Mouse (Mus musculus) layer of hippocampus, adult 2 months (tissue): Measurements from ENCODE around the gene Hagh. TPM values are rescaled to one million over a fixed set of nuclear protein-coding genes. Genes with fewer than 3 reads are reported as not detected.

Experiments used
- DNase-seq, 2 experiments: peaks; one replicate each; pipeline ENCODE4 v3.0.0; 2022; ENCODE audit warnings: low spot score in 2 of 2
- H3K27ac ChIP-seq: fragments of 200-600 bp; 2 replicates; pipeline ENCODE4 v1.8.1; 2022
- H3K4me3 ChIP-seq: fragments of 200-600 bp; 2 replicates; pipeline ENCODE4 v1.8.1; 2022; ENCODE audit warnings: mild to moderate bottlenecking
- CTCF ChIP-seq: fragments of 200-600 bp; conservative IDR thresholded peaks from 2 replicates; pipeline ENCODE4 v1.8.1; 2022; ENCODE audit warnings: antibody characterized with exemption, mild to moderate bottlenecking, moderate library complexity
- total RNA-seq, 2 experiments: library from RNA; stranded (reverse); gene quantifications; 2 replicates each; pipeline ENCODE4 v1.2.3; 2021

The Hagh gene
- total RNA-seq, 2 experiments from 2014 or later, result 135 to 137 TPM

GRCm38 (mm10) chr17:24894061-24894994, 54.4 kb downstream of the Hagh start:
- DNase-seq, result no peak
- Histone ChIP-seq H3K4me3 (peak overlapping the region; percentile 96), H3K27ac (peak overlapping the region; percentile 94)
- TF ChIP-seq CTCF, result no peak

GRCm38 (mm10) chr17:24894995-24895547, 55.1 kb downstream of the Hagh start, which contains the start of the genes Eme2 and Mrps34:
Gene Eme2 (minus strand): TSS chr17:24895087.
Gene Mrps34 (plus strand): TSS chr17:24895116.
- no peak for TF ChIP-seq CTCF
- peak; percentile 81 to 87 for DNase-seq
- Histone ChIP-seq H3K27ac (peak within 1 kb of the TSS; percentile 94), H3K4me3 (peak within 1 kb of the TSS; percentile 96)

- DNase-seq, result no peak
- Histone ChIP-seq H3K4me3 (peak overlapping the region; percentile 96), H3K27ac (peak overlapping the region; percentile 94)
- TF ChIP-seq CTCF, result no peak
These were observed 55.8 kb downstream of the Hagh start for GRCm38 (mm10) chr17:24895571-24896240.

- Histone ChIP-seq H3K4me3 (peak within 1 kb of the TSS; percentile 96), H3K27ac (peak within 1 kb of the TSS; percentile 94)
- DNase-seq, result peak; percentile 60 to 72
- TF ChIP-seq CTCF, result peak; percentile 35
These were observed 56.5 kb downstream of the Hagh start, which contains the start of gene Nme3 for GRCm38 (mm10) chr17:24896241-24896992. Gene Nme3 (plus strand): TSS chr17:24896500.

GRCm38 (mm10) chr17:24896993-24897269, 57.0 kb downstream of the Hagh start:
- TF ChIP-seq CTCF, result no peak
- peak overlapping the region; percentile 96 for H3K4me3 ChIP-seq
- no peak for DNase-seq

GRCm38 (mm10) chr17:24897600-24897999, 57.7 kb downstream of the Hagh start:
- no peak for DNase-seq
- H3K27ac ChIP-seq, result peak overlapping the region; percentile 94; the same call in 1 of the 2 replicates
- no peak for TF ChIP-seq CTCF
- peak overlapping the region; percentile 96; the same call in 1 of the 2 replicates for H3K4me3 ChIP-seq

More at GRCm38 (mm10) chr17:24896993-24897269, 57.0 kb downstream of the Hagh start:
- peak overlapping the region; percentile 94 for H3K27ac ChIP-seq

- H3K27ac ChIP-seq, result peak overlapping the region; percentile 94; the same call in 1 of the 2 replicates
- no peak for DNase-seq
- H3K4me3 ChIP-seq, result no peak overlapping the region
- no peak for TF ChIP-seq CTCF
These were observed 58.3 kb downstream of the Hagh start for GRCm38 (mm10) chr17:24898041-24898854.

- H3K27ac ChIP-seq, result peak overlapping the region; percentile 65; the same call in 1 of the 2 replicates
- H3K4me3 ChIP-seq, result no peak overlapping the region
- DNase-seq, result no peak
- no peak for TF ChIP-seq CTCF
These were observed 59.2 kb downstream of the Hagh start for GRCm38 (mm10) chr17:24899153-24899552.

- no peak for DNase-seq
- Histone ChIP-seq H3K27ac (peak overlapping the region; percentile 65; the same call in 1 of the 2 replicates), H3K4me3 (no peak overlapping the region)
- TF ChIP-seq CTCF, result no peak
These were observed 60.1 kb downstream of the Hagh start for GRCm38 (mm10) chr17:24900014-24900413.

- DNase-seq, result no peak
- TF ChIP-seq CTCF, result no peak
- Histone ChIP-seq H3K27ac (peak overlapping the region; percentile 10; the same call in 1 of the 2 replicates), H3K4me3 (no peak overlapping the region)
These were observed 62.2 kb downstream of the Hagh start for GRCm38 (mm10) chr17:24902124-24902523.

GRCm38 (mm10) chr17:24902671-24903474, 62.9 kb downstream of the Hagh start:
- peak overlapping the region; percentile 53 for H3K27ac ChIP-seq
- TF ChIP-seq CTCF, result peak; percentile 71
- DNase-seq, result no peak
- no peak overlapping the region for H3K4me3 ChIP-seq
